Mouse (Mus musculus) B cell, adult 2 months (primary cell): ENCODE results near the gene Dpep1.

ENCODE experiments used
- DNase-seq, 2 experiments: peaks; one replicate each; pipeline ENCODE4 v3.0.0; 2022

Dpep1 gene

DNA sequence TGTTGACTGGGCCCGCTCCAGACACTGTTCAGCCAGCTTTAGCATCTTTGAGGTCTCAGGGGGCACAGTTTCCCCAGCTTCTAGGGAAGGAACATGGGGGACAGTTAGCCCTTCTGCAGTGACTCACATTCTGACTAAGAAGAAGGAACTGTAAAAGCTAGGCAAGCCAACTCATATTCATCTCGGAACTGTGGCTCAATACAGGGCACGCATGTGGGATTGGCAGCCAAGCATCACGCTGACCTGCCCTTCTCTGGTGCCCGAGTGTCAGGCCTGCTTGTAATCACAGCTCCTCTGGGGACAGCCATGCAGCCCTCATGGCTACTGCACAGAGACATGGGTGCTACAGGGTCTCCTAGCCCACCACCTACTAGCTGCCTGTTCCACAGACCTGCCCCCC is 64.9 kb downstream of the Dpep1 start:
- DNase-seq = no peak
